Mouse (Mus musculus): Measurements from ENCODE around the gene Serpine1. TPM values are rescaled to one million over a fixed set of nuclear protein-coding genes. Genes with fewer than 3 reads are reported as not detected.

The Serpine1 gene
- total and polyA plus RNA-seq, 2 experiments from 2014 or later = 0.30 to 3.7 TPM

- no peaks in the 10 kb centered on the region for H3K36me3 ChIP-seq (ENCODE audit: insufficient read depth, low read length)
- no peak for TF ChIP-seq CTCF (IDR thresholded peaks at IDR 0.05)
- H3K4me1 ChIP-seq (ENCODE audit: insufficient read depth, low read length) = peaks cover 6% of the 10 kb centered on the region; the same call in 1 of the 2 replicates
- no peak overlapping the region for H3K4me3 ChIP-seq (ENCODE audit: low read depth, low read length)
- H3K4me2 ChIP-seq (ENCODE audit: low read depth, low read length, poor library complexity, severe bottlenecking) = no peak overlapping the region
- 27% methylated on average over 6 of the region's 6 CpGs for WGBS
- H3K9ac ChIP-seq (replicated peaks; ENCODE audit: low read length, poor library complexity, severe bottlenecking) = no peak overlapping the region; the same call in 1 of the 2 replicates
- H3K27ac ChIP-seq (ENCODE audit: low read depth, low read length) = no peak overlapping the region
- no peaks in the 10 kb centered on the region for H3K9me3 ChIP-seq (ENCODE audit: low read length)
- DNase-seq (ENCODE audit: low spot score) = peak; percentile 33
- no peaks in the 10 kb centered on the region; the same call in 1 of the 2 replicates for H3K27me3 ChIP-seq (ENCODE audit: insufficient read depth, low read length)
- no peak for ATAC-seq (ENCODE audit: low FRiP score)
Observed at GRCm38 (mm10) chr5:137074191-137074651, 2.2 kb upstream of the Serpine1 start.

- Histone ChIP-seq H3K4me3 (ENCODE audit: low read depth, low read length) (no peak overlapping the region), H3K36me3 (ENCODE audit: insufficient read depth, low read length) (no peaks in the 10 kb centered on the region), H3K27me3 (ENCODE audit: insufficient read depth, low read length) (no peaks in the 10 kb centered on the region; the same call in 1 of the 2 replicates), H3K9ac (replicated peaks; ENCODE audit: low read length, poor library complexity, severe bottlenecking) (no peak overlapping the region), H3K4me2 (ENCODE audit: low read depth, low read length, poor library complexity, severe bottlenecking) (no peak overlapping the region), H3K9me3 (ENCODE audit: low read length) (no peaks in the 10 kb centered on the region), H3K27ac (ENCODE audit: low read depth, low read length) (no peak overlapping the region), H3K4me1 (ENCODE audit: insufficient read depth, low read length) (peaks cover 6% of the 10 kb centered on the region; the same call in 1 of the 2 replicates)
- ATAC-seq (ENCODE audit: low FRiP score) (no peak), DNase-seq (ENCODE audit: low spot score) (no peak)
- TF ChIP-seq CTCF (IDR thresholded peaks at IDR 0.05) = no peak
- 96% methylated on average over 8 of the region's 8 CpGs for WGBS
Observed at GRCm38 (mm10) chr5:137073141-137073540, 1.1 kb upstream of the Serpine1 start.

- Histone ChIP-seq H3K9me3 (ENCODE audit: low read length) (no peaks in the 10 kb centered on the region), H3K9ac (replicated peaks; ENCODE audit: low read length, poor library complexity, severe bottlenecking) (no peak overlapping the region), H3K4me3 (ENCODE audit: low read depth, low read length) (no peak overlapping the region), H3K4me2 (ENCODE audit: low read depth, low read length, poor library complexity, severe bottlenecking) (no peak overlapping the region), H3K27me3 (ENCODE audit: insufficient read depth, low read length) (no peaks in the 10 kb centered on the region; the same call in 1 of the 2 replicates), H3K36me3 (ENCODE audit: insufficient read depth, low read length) (no peaks in the 10 kb centered on the region), H3K4me1 (ENCODE audit: insufficient read depth, low read length) (peaks cover 6% of the 10 kb centered on the region; the same call in 1 of the 2 replicates), H3K27ac (ENCODE audit: low read depth, low read length) (no peak overlapping the region)
- TF ChIP-seq CTCF (IDR thresholded peaks at IDR 0.05) = no peak
- DNase-seq (ENCODE audit: low spot score) = no peak
- no peak for ATAC-seq (ENCODE audit: low FRiP score)
- 90% methylated on average over 19 of the region's 19 CpGs for WGBS
Observed at GRCm38 (mm10) chr5:137070881-137071605, 1.0 kb downstream of the Serpine1 start.

GRCm38 (mm10) chr5:137068711-137069110 lies 3.4 kb downstream of the Serpine1 start:
- Histone ChIP-seq H3K27me3 (ENCODE audit: insufficient read depth, low read length) (no peaks in the 10 kb centered on the region; the same call in 1 of the 2 replicates), H3K9ac (replicated peaks; ENCODE audit: low read length, poor library complexity, severe bottlenecking) (no peak overlapping the region), H3K9me3 (ENCODE audit: low read length) (no peaks in the 10 kb centered on the region), H3K4me2 (ENCODE audit: low read depth, low read length, poor library complexity, severe bottlenecking) (no peak overlapping the region), H3K36me3 (ENCODE audit: insufficient read depth, low read length) (no peaks in the 10 kb centered on the region), H3K4me1 (ENCODE audit: insufficient read depth, low read length) (no peaks in the 10 kb centered on the region), H3K27ac (ENCODE audit: low read depth, low read length) (no peak overlapping the region), H3K4me3 (ENCODE audit: low read depth, low read length) (no peak overlapping the region)
- ATAC-seq (ENCODE audit: low FRiP score) = no peak
- TF ChIP-seq CTCF (IDR thresholded peaks at IDR 0.05) = no peak
- WGBS = 67% methylated on average over 4 of the region's 4 CpGs
- DNase-seq (ENCODE audit: low spot score) = no peak

GRCm38 (mm10) chr5:137065923-137066322 lies 6.1 kb downstream of the Serpine1 start:
- no peak for TF ChIP-seq CTCF (IDR thresholded peaks at IDR 0.05)
- no peak overlapping the region for H3K4me2 ChIP-seq (ENCODE audit: low read depth, low read length, poor library complexity, severe bottlenecking)

GRCm38 (mm10) chr5:137065454-137065853 lies 6.6 kb downstream of the Serpine1 start:
- Histone ChIP-seq H3K36me3 (ENCODE audit: insufficient read depth, low read length) (no peaks in the 10 kb centered on the region), H3K9ac (replicated peaks; ENCODE audit: low read length, poor library complexity, severe bottlenecking) (no peak overlapping the region)

More at GRCm38 (mm10) chr5:137065923-137066322, 6.1 kb downstream of the Serpine1 start:
- ATAC-seq (ENCODE audit: low FRiP score) = no peak
- Histone ChIP-seq H3K27me3 (ENCODE audit: insufficient read depth, low read length) (no peaks in the 10 kb centered on the region; the same call in 1 of the 2 replicates), H3K9me3 (ENCODE audit: low read length) (no peaks in the 10 kb centered on the region), H3K4me3 (ENCODE audit: low read depth, low read length) (no peak overlapping the region), H3K27ac (ENCODE audit: low read depth, low read length) (no peak overlapping the region), H3K9ac (replicated peaks; ENCODE audit: low read length, poor library complexity, severe bottlenecking) (no peak overlapping the region), H3K4me1 (ENCODE audit: insufficient read depth, low read length) (no peaks in the 10 kb centered on the region), H3K36me3 (ENCODE audit: insufficient read depth, low read length) (no peaks in the 10 kb centered on the region)
- no peak for DNase-seq (ENCODE audit: low spot score)
- 66% methylated on average over 8 of the region's 8 CpGs for WGBS

More at GRCm38 (mm10) chr5:137065454-137065853, 6.6 kb downstream of the Serpine1 start:
- Histone ChIP-seq H3K9me3 (ENCODE audit: low read length) (no peaks in the 10 kb centered on the region), H3K4me3 (ENCODE audit: low read depth, low read length) (no peak overlapping the region), H3K27me3 (ENCODE audit: insufficient read depth, low read length) (no peaks in the 10 kb centered on the region; the same call in 1 of the 2 replicates), H3K4me2 (ENCODE audit: low read depth, low read length, poor library complexity, severe bottlenecking) (no peak overlapping the region), H3K27ac (ENCODE audit: low read depth, low read length) (no peak overlapping the region), H3K4me1 (ENCODE audit: insufficient read depth, low read length) (no peaks in the 10 kb centered on the region)
- ATAC-seq (ENCODE audit: low FRiP score) = no peak
- no peak for TF ChIP-seq CTCF (IDR thresholded peaks at IDR 0.05)
- WGBS = 51% methylated on average over 6 of the region's 6 CpGs
- DNase-seq (ENCODE audit: low spot score) = no peak
